Mouse (Mus musculus): ENCODE measurements around the gene Cnot1. TPM values are rescaled to one million over a fixed set of nuclear protein-coding genes. Genes with fewer than 3 reads are reported as not detected.
A peak's percentile ranks its signal among the peaks of the same experiment; 100 is the strongest.

Cnot1 gene
- total RNA-seq, 2 experiments from 2014 or later, result 156 to 158 TPM

- intact Hi-C loops (cut with DNase I), result no loop called here
- peak in 1 of 2 experiments; percentile 20 for DNase-seq
Observed at GRCm38 (mm10) chr8:95700282-95700681, 107.0 kb downstream of the Cnot1 start.

- DNase-seq, result no peak
- intact Hi-C loops (cut with DNase I), result loop anchor here (1.0 to 10.0 kb wide), 3 partner anchors 93 to 441 kb away; partner anchors contain the start of gene Cfap20
Observed at GRCm38 (mm10) chr8:95698179-95698578, 109.1 kb downstream of the Cnot1 start.

- intact Hi-C loops (cut with DNase I), result loop anchor here (2.0 to 10.0 kb wide), 3 partner anchors 262 to 440 kb away; partner anchors contain the start of gene Cfap20
- DNase-seq, result peak; percentile 87 to 95
Observed at GRCm38 (mm10) chr8:95697128-95697527, 110.1 kb downstream of the Cnot1 start.

GRCm38 (mm10) chr8:95696661-95697060, 110.6 kb downstream of the Cnot1 start:
- no peak for DNase-seq
- intact Hi-C loops (cut with DNase I), result loop anchor here (2.0 to 10.0 kb wide), 3 partner anchors 262 to 439 kb away; partner anchors contain the start of gene Cfap20

- intact Hi-C loops (cut with DNase I), result loop anchor here (5.0 to 10.0 kb wide), 2 partner anchors 260 to 437 kb away; partner anchors contain the start of gene Cfap20
Observed at GRCm38 (mm10) chr8:95694631-95695030, 112.6 kb downstream of the Cnot1 start.

GRCm38 (mm10) chr8:95690929-95691541, 116.2 kb downstream of the Cnot1 start:
- intact Hi-C loops (cut with DNase I), result loop anchor here (10.0 kb wide), 1 partner anchor 256 kb away; the partner anchor contains the start of gene Cfap20
- DNase-seq, result peak; percentile 41 to 52

More at GRCm38 (mm10) chr8:95694631-95695030, 112.6 kb downstream of the Cnot1 start:
- DNase-seq, result no peak

- intact Hi-C loops (cut with DNase I), result no loop called here
- DNase-seq, result peak; percentile 57 to 72
Observed at GRCm38 (mm10) chr8:95688073-95688672, 119.1 kb downstream of the Cnot1 start.

GRCm38 (mm10) chr8:95678024-95678611, 129.1 kb downstream of the Cnot1 start:
- DNase-seq, result peak in 1 of 2 experiments; percentile 26
- intact Hi-C loops (cut with DNase I), result loop anchor here (5.0 kb wide), 1 partner anchor 46 kb away; the partner anchor contains the start of gene Gins3

GRCm38 (mm10) chr8:95677591-95678023, 129.7 kb downstream of the Cnot1 start:
- DNase-seq, result no peak
- intact Hi-C loops (cut with DNase I), result loop anchor here (5.0 kb wide), 1 partner anchor 45 kb away; the partner anchor contains the start of gene Gins3

GRCm38 (mm10) chr8:95676631-95677030, 130.6 kb downstream of the Cnot1 start, which contains the start of gene Ndrg4:
Ndrg4 (plus strand) TSS chr8:95676980.
- no peak for DNase-seq
- intact Hi-C loops (cut with DNase I), result loop anchor here (5.0 kb wide), 1 partner anchor 44 kb away; the partner anchor contains the start of gene Gins3

- DNase-seq, result no peak
- intact Hi-C loops (cut with DNase I), result no loop called here
Observed at GRCm38 (mm10) chr8:95672811-95673210, 134.5 kb downstream of the Cnot1 start.

GRCm38 (mm10) chr8:95671861-95672260, 135.4 kb downstream of the Cnot1 start:
- intact Hi-C loops (cut with DNase I), result no loop called here
- DNase-seq, result no peak

GRCm38 (mm10) chr8:95669967-95670366, 137.3 kb downstream of the Cnot1 start:
- intact Hi-C loops (cut with DNase I), result no loop called here
- DNase-seq, result no peak

Small RNAs within 50 kb of the gene (microRNA-seq; reads per million reads assigned to microRNA genes)
- 1.7 to 3.1 reads per million in 2 experiments for gene Mir7073

Other genes starting within 250 kb of the Cnot1 start
- not detected for gene Prss54, start 231.1 kb downstream of the Cnot1 start, total RNA-seq (2021)
- 1 to 10 TPM; 1.9 to 2.8 TPM for gene Gins3, start 174.0 kb downstream of the Cnot1 start, total RNA-seq (2021)
- gene Ndrg4, start 130.5 kb downstream of the Cnot1 start, total RNA-seq (2021), result 100 to 1,000 TPM; 319 to 334 TPM
- gene Setd6, start 91.6 kb downstream of the Cnot1 start, total RNA-seq (2021), result 10 to 100 TPM; 10.2 to 12.5 TPM
- 100 to 1,000 TPM in 1 of 2 experiments, 10 to 100 TPM in 1; 97.5 to 101 TPM for gene Sap18b, start 17.9 kb upstream of the Cnot1 start, total RNA-seq (2021)
- gene Slc38a7, start 46.1 kb upstream of the Cnot1 start, total RNA-seq (2021), result 10 to 100 TPM in 1 of 2 experiments, 1 to 10 TPM in 1; 9.9 to 11.5 TPM
- 100 to 1,000 TPM; 638 to 661 TPM for gene Got2, start 81.1 kb upstream of the Cnot1 start, total RNA-seq (2021)

Data from heart, postnatal 10 days (tissue).